10 mouse cellular contexts compared by ENCODE assay signal in genomic region chr15:96474325-96474955, GRCm38 (mm10). TPM values are rescaled to one million over a fixed set of nuclear protein-coding genes. Genes with fewer than 3 reads are reported as not detected.
DNase-seq lines count a peak whose midpoint lies in the region; ATAC-seq and TF ChIP-seq lines count a peak whose summit lies in the region.
"Had no signal": no experiment of that assay in that cellular context is flagged by ENCODE, and none has a peak within 500 bp of the region (broad histone marks: within the 10 kb centered on the region; RNA-seq: fewer than 3 reads in every experiment).

No protein-coding gene starts in this region.

- H3K4me3 ChIP-seq in kidney, postnatal 0 days (replicated peaks; ENCODE audit: low read depth, low read length): no peak overlapping the region
- H3K4me3 ChIP-seq in liver, embryonic 15.5 days (replicated peaks): no peak overlapping the region
- no peak overlapping the region for H3K4me3 ChIP-seq in forebrain, embryonic 12.5 days (replicated peaks)

- H3K4me1 ChIP-seq in kidney, postnatal 0 days (replicated peaks; ENCODE audit: insufficient read depth, low read length): no peaks in the 10 kb centered on the region
- H3K4me1 ChIP-seq in liver, embryonic 15.5 days (replicated peaks): no peaks in the 10 kb centered on the region
- H3K4me1 ChIP-seq in forebrain, embryonic 12.5 days: no peaks in the 10 kb centered on the region

- H3K9me3 ChIP-seq in kidney, postnatal 0 days (replicated peaks; ENCODE audit: low read length): no peaks in the 10 kb centered on the region
- H3K9me3 ChIP-seq in liver, embryonic 15.5 days (replicated peaks): no peaks in the 10 kb centered on the region
- no peaks in the 10 kb centered on the region for H3K9me3 ChIP-seq in forebrain, embryonic 12.5 days

- H3K27ac ChIP-seq in kidney, postnatal 0 days: no peak overlapping the region
- H3K27ac ChIP-seq in liver, embryonic 15.5 days (replicated peaks): no peak overlapping the region
- no peak overlapping the region for H3K27ac ChIP-seq in forebrain, embryonic 12.5 days
- H3K27ac ChIP-seq: hindbrain, postnatal 0 days had no signal

- H3K27me3 ChIP-seq in kidney, postnatal 0 days (ENCODE audit: insufficient read depth, low read length): no peaks in the 10 kb centered on the region
- no peaks in the 10 kb centered on the region for H3K27me3 ChIP-seq in liver, embryonic 15.5 days
- H3K27me3 ChIP-seq in forebrain, embryonic 12.5 days: no peaks in the 10 kb centered on the region

- 53% methylated on average over 20 of the region's 20 CpGs for WGBS in kidney, postnatal 0 days
- 32% methylated on average over 20 of the region's 20 CpGs for WGBS in liver, embryonic 15.5 days (ENCODE audit: insufficient replicate concordance)
- WGBS in forebrain, embryonic 12.5 days: 85% methylated on average over 20 of the region's 20 CpGs

- H3K4me2 ChIP-seq in kidney, postnatal 0 days (ENCODE audit: low read length): no peak overlapping the region; the same call in 1 of the 2 replicates
- H3K4me2 ChIP-seq in liver, embryonic 15.5 days: peak overlapping the region; percentile 23
- no peak overlapping the region for H3K4me2 ChIP-seq in forebrain, embryonic 12.5 days

- H3K9ac ChIP-seq in kidney, postnatal 0 days (ENCODE audit: low read depth, low read length): no peak overlapping the region
- no peak overlapping the region for H3K9ac ChIP-seq in liver, embryonic 15.5 days
- H3K9ac ChIP-seq in forebrain, embryonic 12.5 days: no peak overlapping the region

- peak; percentile 57 for DNase-seq in kidney, postnatal 0 days (ENCODE audit: low spot score)
- DNase-seq in kidney, adult 8-10 months: no peak
- peak; percentile 47 for DNase-seq in embryo, embryonic 11 days
- peak; percentile 30 for DNase-seq in spleen, adult 12 weeks (ENCODE audit: low spot score)
- DNase-seq in T-cell, adult 2 months (ENCODE audit: low spot score): no peak
- DNase-seq in c-Kit-positive CD71-positive TER-119-positive erythroid progenitor cells, embryonic 14.5 days (ENCODE audit: low spot score): no peak
- DNase-seq: cerebellum, postnatal 25 days had no signal

- no peak for ATAC-seq in kidney, postnatal 0 days (replicated peaks; ENCODE audit: low FRiP score, low read depth)
- no peak for ATAC-seq in liver, embryonic 15.5 days (ENCODE audit: insufficient read depth)
- no peak for ATAC-seq in forebrain, embryonic 12.5 days (ENCODE audit: low FRiP score)
- ATAC-seq: hindbrain, postnatal 0 days had no signal

- TF ChIP-seq CTCF in kidney, postnatal 0 days (IDR thresholded peaks at IDR 0.05; ENCODE audit: low read depth): no peak

- H3K36me3 ChIP-seq in kidney, postnatal 0 days (ENCODE audit: insufficient read depth, low read length): no peaks in the 10 kb centered on the region
- no peaks in the 10 kb centered on the region for H3K36me3 ChIP-seq in liver, embryonic 15.5 days (replicated peaks)
- no peaks in the 10 kb centered on the region for H3K36me3 ChIP-seq in forebrain, embryonic 12.5 days (replicated peaks)

RNA-seq across cellular contexts. Expression of gene Scaf11, which starts 13.8 kb away (rescaled TPM):
- 80.0 and 81.5 TPM in 2 replicates for polyA plus RNA-seq in kidney, postnatal 0 days (2015; fragmentation: Nextera tagmentation; extraction: Ambion mirVana)
- polyA plus RNA-seq in liver, embryonic 15.5 days (2015; fragmentation: Nextera tagmentation; extraction: Ambion mirVana): 37.8 and 40.1 TPM in 2 replicates
- 95.8 and 98.0 TPM in 2 replicates for polyA plus RNA-seq in forebrain, embryonic 12.5 days (2016; fragmentation: Nextera tagmentation; extraction: Ambion mirVana)

Comparison
In these comparisons a context has a peak if more than half of its experiments do, and no peak if none do; other contexts are left out.
1. DNase-seq: peak in kidney, postnatal 0 days (single experiment), embryo, embryonic 11 days (single experiment) and spleen, adult 12 weeks (single experiment); none in kidney, adult 8-10 months (0 of 2), T-cell, adult 2 months (single experiment) and c-Kit-positive CD71-positive TER-119-positive erythroid progenitor cells, embryonic 14.5 days (single experiment).